Mouse (Mus musculus): ENCODE data around the gene Tcte1.

Gene Tcte1

DNA sequence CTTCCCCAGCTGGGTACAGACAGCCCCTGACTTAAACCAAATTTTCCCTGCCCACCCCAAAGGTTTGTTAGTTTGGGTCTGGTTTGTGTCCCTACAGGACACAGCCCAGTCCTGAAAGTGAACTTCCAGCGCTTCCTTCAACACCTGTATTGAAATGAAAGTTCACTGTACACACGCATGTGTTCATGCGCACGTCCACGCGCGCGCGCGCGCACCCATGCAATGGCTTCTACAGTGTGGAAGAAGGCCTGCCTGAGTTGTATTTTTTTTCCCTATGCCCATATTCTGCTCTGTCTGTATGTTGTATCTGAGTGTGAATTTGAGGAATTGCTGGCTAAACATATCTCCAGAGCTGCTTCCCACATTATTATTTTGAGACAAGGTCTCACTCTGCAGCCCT, 41.9 kb downstream of the Tcte1 start:
- DNase-seq (ENCODE audit: low spot score): no peak

DNA sequence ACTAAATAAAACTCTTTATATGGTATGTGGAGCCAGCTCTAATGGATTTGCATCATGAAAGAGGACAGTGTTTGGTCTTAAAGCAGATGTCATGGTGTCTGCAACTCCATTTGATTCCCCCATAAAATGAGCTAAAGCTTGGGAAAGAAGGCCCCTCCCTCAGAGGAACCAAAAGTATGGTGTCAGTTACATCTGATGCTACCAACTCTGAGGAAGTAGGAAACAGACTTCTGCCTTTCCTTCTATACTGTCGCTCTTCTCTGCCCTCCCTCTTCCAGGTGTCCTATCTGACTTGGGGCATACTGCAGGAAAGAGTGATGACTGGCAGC, 42.8 kb downstream of the Tcte1 start:
- DNase-seq (ENCODE audit: low spot score): no peak

GRCm38 (mm10) chr17:45566360-45567161, 43.3 kb downstream of the Tcte1 start:
- no peak for DNase-seq (ENCODE audit: low spot score)

GRCm38 (mm10) chr17:45567162-45567601, 43.9 kb downstream of the Tcte1 start:
- peak; percentile 48 for DNase-seq (ENCODE audit: low spot score)

DNA sequence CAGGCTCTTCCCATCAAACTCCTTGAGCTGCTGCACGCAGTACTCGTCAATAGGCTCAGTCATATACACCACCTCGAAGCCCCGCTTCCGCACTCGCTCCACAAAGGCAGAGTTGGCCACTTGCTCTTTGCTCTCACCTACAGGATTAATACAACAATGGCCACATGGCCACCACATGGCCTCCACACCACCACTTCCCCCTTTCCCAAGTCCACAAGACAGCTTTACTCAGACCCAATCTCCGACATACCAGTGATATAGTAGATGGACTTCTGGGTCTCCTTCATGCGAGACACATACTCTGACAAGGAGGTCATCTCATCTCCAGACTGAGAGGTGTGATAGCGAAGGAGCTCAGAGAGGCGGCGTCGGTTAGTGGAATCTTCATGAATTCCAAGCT, 45.8 kb downstream of the Tcte1 start:
- DNase-seq (ENCODE audit: low spot score): no peak

DNA sequence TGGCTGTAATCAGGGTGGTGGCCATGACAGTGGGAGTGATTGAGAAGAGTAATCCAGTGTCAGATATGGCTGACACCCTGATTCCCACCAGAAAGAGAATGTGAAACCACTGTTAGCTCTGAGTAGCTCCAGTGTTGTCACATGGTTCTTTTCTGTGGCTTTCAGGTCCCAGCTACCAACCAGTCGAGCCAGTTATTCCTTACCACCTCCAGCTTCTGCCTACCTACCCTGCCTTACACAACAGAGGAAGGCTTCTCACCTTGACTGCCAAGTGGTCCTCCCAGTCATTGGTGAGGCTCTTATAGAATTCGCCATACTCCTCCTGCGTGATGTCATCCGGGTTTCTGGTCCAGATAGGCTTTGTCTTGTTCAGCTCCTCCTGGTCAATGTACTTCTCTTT, 46.8 kb downstream of the Tcte1 start:
- DNase-seq (ENCODE audit: low spot score): no peak

DNA sequence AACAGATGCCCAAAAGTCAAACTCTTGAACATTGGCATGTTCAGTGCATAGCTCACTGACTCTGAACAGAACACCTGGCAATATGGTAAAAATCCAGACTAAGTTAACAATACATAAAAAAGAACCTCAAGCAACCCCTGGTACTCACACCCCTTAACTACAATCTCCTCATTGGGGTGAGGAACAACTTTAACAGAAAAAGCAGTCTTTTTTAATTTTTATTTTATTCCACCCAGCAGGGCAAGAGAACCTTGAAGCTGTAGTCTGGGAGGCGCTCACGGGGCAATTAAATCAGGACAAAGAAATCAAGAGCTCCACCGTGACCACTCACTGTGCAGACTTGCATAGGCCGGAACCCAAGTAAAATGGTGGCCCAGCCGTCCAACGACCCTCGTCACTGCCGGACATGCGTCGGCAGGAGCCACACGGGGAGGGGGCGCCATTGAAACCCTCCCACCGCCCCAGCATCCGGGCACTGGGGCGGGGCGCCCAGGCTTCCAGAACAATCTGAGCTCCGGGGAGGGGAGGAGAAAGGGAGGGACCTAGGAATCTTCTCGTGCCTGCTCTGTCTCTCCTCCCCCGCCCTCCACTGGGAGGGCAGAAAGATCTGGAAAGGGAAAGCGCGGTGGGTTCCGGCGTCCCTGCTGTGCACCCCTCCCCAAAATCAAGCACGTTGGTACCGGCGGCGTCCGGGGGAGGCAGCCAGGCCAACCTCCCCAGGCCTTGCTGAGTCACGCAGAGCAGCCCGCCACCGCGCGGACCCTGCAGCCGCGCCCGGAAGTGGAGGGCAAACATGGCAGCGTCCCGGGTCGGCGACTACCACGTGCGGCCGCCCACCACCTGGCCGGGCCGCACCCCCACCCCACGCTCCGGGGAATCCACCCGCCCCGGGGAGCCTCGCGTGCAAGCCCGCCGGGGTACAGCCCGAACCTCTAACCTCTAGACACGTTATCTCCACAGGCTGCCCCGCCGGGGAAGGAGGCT, 49.2 kb downstream of the Tcte1 start:
- peak; percentile 91 for DNase-seq (ENCODE audit: low spot score)

DNA sequence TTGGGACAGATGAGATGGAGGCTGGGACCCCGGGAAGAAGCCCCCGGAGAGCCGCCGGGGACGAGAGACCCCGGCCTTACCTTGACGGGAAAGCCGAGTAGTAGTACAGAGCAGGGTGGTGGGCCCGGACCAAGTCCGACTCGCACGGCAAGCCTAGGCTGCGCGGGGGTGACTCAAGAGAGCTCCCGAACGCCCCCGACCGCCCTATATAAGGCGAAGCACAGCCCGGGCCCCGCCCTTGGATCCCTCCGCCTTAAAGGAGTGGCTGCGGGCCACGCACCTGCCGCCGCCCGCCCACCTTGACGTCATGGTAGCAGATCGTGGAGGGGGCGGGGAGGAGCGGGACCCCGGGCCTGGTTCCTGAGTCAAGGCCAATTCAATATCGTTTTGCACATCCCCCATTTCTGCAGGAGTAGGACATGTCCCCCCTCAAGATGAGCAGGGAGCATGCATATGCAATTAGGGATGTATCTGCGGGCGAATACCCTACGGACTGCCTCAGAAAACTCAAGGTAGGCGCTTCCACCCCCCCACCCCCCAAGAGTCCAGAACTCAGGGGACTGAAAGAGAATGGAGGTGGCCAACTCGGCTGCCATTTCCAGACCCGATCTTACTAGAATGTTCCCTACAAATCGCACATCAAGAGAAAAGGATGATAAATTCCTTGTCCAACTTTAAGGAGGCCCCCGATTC, 50.0 kb downstream of the Tcte1 start, which contains the start of gene Hsp90ab1:
Gene Hsp90ab1 (minus strand): TSS at position 185 of the 693 bp plus-strand sequence.
- peak; percentile 99 for DNase-seq (ENCODE audit: low spot score)

- DNase-seq (ENCODE audit: low spot score): peak; percentile 94
Measured at GRCm38 (mm10) chr17:45573780-45574123, 50.5 kb downstream of the Tcte1 start.

GRCm38 (mm10) chr17:45574129-45574761, 51.0 kb downstream of the Tcte1 start:
- peak; percentile 68 for DNase-seq (ENCODE audit: low spot score)

DNA sequence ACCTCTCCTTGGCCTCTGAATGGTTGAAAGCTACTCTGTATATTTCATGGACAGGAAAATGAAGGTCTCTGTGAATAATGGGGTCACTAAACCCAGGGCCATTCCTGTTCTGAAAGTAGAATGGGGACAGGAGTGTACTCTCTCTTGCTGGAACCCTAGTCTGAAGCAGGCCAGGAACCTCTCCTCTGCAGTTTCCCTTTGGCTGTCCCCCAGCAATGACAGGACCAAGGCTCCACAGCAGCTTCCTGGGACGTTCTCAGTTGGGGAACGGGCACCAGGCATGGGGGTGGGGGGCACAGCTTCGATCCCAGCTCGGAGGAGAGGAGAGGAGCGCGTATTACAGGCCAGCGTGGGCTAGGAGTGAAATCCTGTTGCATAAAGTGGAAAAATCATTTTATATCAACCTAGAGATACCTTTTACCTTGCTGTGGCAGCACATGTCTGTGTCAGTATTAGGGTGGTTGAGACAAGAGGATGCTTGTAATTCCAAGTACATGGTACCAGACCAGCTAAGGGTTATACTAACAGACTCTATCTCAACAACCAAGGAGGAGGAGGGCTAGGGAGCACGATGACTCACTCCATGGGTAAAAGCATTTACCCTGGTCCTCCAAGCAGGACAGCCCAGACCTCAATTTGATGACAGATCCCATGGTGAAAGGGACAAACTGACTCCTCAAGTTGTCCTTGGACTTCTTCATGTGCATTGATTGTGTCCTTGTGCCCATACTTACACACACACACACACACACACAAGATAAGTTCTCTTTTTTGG, 52.1 kb downstream of the Tcte1 start:
- no peak for DNase-seq (ENCODE audit: low spot score)

- DNase-seq (ENCODE audit: low spot score): no peak
Measured at GRCm38 (mm10) chr17:45578242-45578641, 55.0 kb downstream of the Tcte1 start.

GRCm38 (mm10) chr17:45578843-45579242, 55.6 kb downstream of the Tcte1 start:
- no peak for DNase-seq (ENCODE audit: low spot score)

DNA sequence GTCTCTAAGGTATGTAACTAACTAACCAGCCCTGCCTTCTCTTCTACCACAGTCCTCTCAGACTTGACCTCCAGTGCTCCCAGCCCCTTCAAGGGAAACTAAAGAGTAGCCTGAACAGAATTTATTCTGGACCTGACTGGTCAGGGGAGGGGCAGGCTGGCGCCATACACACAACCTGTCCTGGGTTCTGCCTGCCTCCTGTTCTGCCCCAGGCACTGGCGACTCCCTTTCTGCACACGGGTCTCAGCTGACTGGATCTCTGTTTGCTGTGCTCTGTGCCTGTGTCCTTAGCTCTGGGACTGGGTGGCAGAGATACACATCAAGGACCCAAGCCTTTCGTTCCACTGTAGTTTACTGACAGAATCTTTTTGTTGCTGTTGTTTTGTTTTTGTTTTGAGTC, 56.3 kb downstream of the Tcte1 start:
- DNase-seq (ENCODE audit: low spot score): no peak

- no peak for DNase-seq (ENCODE audit: low spot score)
Measured at GRCm38 (mm10) chr17:45580958-45581477, 57.8 kb downstream of the Tcte1 start.

GRCm38 (mm10) chr17:45581567-45581983, 58.3 kb downstream of the Tcte1 start:
- peak; percentile 88 for DNase-seq (ENCODE audit: low spot score)

- DNase-seq (ENCODE audit: low spot score): no peak
Measured at GRCm38 (mm10) chr17:45582188-45582587, 59.0 kb downstream of the Tcte1 start.

DNA sequence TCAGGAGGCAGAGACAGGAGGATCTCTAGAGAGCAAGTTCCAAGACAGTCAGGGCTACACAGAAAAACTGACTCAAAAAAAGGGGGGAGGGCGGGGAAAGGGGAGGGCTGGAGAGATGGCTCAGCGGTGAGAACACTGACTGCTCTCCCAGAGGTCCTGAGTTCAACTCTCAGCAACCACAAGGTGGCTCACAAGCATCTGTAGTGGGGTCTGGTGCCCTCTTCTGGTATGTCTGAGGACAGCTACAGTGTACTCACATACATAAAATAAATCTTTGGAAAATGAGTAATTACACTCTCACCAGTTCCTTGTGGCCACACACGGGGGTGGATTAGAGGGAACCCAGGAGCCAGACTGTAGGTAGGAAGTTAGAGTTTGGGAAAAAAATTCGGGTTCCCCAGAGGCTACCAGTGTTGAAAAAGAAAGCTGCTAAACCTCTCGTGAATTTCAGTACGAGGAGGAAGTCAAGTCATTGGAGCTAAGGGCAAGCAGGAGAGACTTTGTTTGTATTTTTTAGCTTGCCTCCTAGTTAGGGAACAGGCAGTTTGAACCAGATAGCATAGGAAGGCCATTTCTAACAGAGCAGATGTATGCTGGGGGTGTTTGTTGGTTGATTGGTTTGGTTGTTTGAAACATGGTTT, 59.6 kb downstream of the Tcte1 start:
- DNase-seq (ENCODE audit: low spot score): no peak

GRCm38 (mm10) chr17:45584096-45584896, 61.1 kb downstream of the Tcte1 start:
- DNase-seq (ENCODE audit: low spot score): no peak
